Mouse (Mus musculus): Measurements from ENCODE around the gene Lman1l. TPM values are rescaled to one million over a fixed set of nuclear protein-coding genes. Genes with fewer than 3 reads are reported as not detected.

The Lman1l gene
- polyA plus RNA-seq, 2 experiments, result not detected

GRCm38 (mm10) chr9:57647286-57648108, 26.9 kb upstream of the Lman1l start:
- Histone ChIP-seq H3K9ac (replicated peaks) (no peak overlapping the region), H3K4me2 (ENCODE audit: low read depth) (no peak overlapping the region), H3K36me3 (replicated peaks; ENCODE audit: control insufficient read depth, insufficient read depth, low read depth) (no peaks in the 10 kb centered on the region), H3K4me3 (ENCODE audit: insufficient read depth in 1 of 2, low read depth in 2 of 2, low read length in 2 of 2) (no peak overlapping the region), H3K27ac (no peak overlapping the region), H3K27me3 (ENCODE audit: control insufficient read depth, insufficient read depth, low read length) (no peaks in the 10 kb centered on the region), H3K4me1 (replicated peaks; ENCODE audit: control insufficient read depth in 2 of 2, insufficient read depth in 2 of 2, low read length in 1 of 2) (peaks cover 21 to 48% of the 10 kb centered on the region in 2 experiments), H3K9me3 (ENCODE audit: control insufficient read depth, low read length) (no peaks in the 10 kb centered on the region)
- no peak for ATAC-seq (ENCODE audit: insufficient read depth)
- no peak for DNase-seq (ENCODE audit: low read depth in 3 of 3, low spot score in 3 of 3)
- WGBS (ENCODE audit: insufficient replicate concordance), result 18% methylated on average over 4 of the region's 4 CpGs
- TF ChIP-seq CTCF (IDR thresholded peaks at IDR 0.05; ENCODE audit: low read depth), result no peak

DNA sequence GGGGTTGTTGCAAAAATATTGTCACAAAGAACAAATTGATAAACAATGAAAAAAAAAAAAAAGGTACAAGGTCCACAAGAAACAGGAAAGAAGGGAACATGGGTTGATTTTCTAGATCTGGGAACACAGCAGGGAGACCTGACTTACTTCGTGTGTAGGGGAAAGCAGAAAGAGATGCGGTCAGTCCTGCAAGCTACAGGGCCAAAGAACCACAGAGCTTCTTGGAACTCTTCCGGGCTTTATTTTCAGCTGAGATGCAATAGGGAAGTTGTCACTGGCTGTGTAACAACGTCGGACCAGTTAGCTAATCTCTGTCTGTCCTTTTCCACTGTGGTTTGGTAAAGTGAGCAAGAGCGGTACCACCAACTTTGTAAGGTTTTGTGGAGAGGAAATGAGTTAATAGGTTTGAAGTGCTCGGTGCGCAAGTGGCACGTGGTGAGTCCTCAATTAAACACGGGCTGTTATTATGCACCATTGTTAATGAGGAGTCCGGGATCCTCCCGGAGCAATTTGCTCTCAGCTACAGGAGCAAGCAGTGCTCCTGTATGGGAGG, 26.1 kb upstream of the Lman1l start:
- no peaks in the 10 kb centered on the region for H3K36me3 ChIP-seq (replicated peaks; ENCODE audit: control insufficient read depth, insufficient read depth, low read depth)
- H3K9ac ChIP-seq (replicated peaks), result no peak overlapping the region
- no peak overlapping the region for H3K4me2 ChIP-seq (ENCODE audit: low read depth)
- DNase-seq (ENCODE audit: low read depth in 3 of 3, low spot score in 3 of 3) (no peak), ATAC-seq (ENCODE audit: insufficient read depth) (no peak)
- no peaks in the 10 kb centered on the region for H3K9me3 ChIP-seq (ENCODE audit: control insufficient read depth, low read length)
- H3K4me3 ChIP-seq (ENCODE audit: insufficient read depth in 1 of 2, low read depth in 2 of 2, low read length in 2 of 2), result no peak overlapping the region
- 16% methylated on average over 12 of the region's 12 CpGs for WGBS (ENCODE audit: insufficient replicate concordance)
- peaks cover 29 to 56% of the 10 kb centered on the region in 2 experiments for H3K4me1 ChIP-seq (replicated peaks; ENCODE audit: control insufficient read depth in 2 of 2, insufficient read depth in 2 of 2, low read length in 1 of 2)
- TF ChIP-seq EP300 (IDR thresholded peaks at IDR 0.05; ENCODE audit: low read depth), result no peak
- TF ChIP-seq CTCF (IDR thresholded peaks at IDR 0.05; ENCODE audit: low read depth), result no peak
- H3K27ac ChIP-seq, result no peak overlapping the region
- H3K27me3 ChIP-seq (ENCODE audit: control insufficient read depth, insufficient read depth, low read length), result no peaks in the 10 kb centered on the region

GRCm38 (mm10) chr9:57644944-57645893, 24.6 kb upstream of the Lman1l start:
- Histone ChIP-seq H3K9ac (replicated peaks) (peak overlapping the region; percentile 61), H3K27me3 (ENCODE audit: control insufficient read depth, insufficient read depth, low read length) (no peaks in the 10 kb centered on the region), H3K27ac (peak overlapping the region; percentile 19), H3K4me1 (replicated peaks; ENCODE audit: control insufficient read depth in 2 of 2, insufficient read depth in 2 of 2, low read length in 1 of 2) (peaks cover 43 to 61% of the 10 kb centered on the region in 2 experiments), H3K36me3 (replicated peaks; ENCODE audit: control insufficient read depth, insufficient read depth, low read depth) (no peaks in the 10 kb centered on the region), H3K4me3 (ENCODE audit: insufficient read depth in 1 of 2, low read depth in 2 of 2, low read length in 2 of 2) (peak overlapping the region; percentile 64 to 72), H3K9me3 (ENCODE audit: control insufficient read depth, low read length) (no peaks in the 10 kb centered on the region), H3K4me2 (ENCODE audit: low read depth) (peak overlapping the region; percentile 99)
- whole genome bisulfite sequencing (ENCODE audit: insufficient replicate concordance), result 0% methylated on average over 60 of the region's 85 CpGs
- DNase-seq (ENCODE audit: low read depth in 3 of 3, low spot score in 3 of 3) (peak; percentile 75 to 82 (median 77)), ATAC-seq (ENCODE audit: insufficient read depth) (peak; percentile 79)
- peak; percentile 88 for TF ChIP-seq CTCF (IDR thresholded peaks at IDR 0.05; ENCODE audit: low read depth)
- TF ChIP-seq EP300 (IDR thresholded peaks at IDR 0.05; ENCODE audit: low read depth), result no peak

DNA sequence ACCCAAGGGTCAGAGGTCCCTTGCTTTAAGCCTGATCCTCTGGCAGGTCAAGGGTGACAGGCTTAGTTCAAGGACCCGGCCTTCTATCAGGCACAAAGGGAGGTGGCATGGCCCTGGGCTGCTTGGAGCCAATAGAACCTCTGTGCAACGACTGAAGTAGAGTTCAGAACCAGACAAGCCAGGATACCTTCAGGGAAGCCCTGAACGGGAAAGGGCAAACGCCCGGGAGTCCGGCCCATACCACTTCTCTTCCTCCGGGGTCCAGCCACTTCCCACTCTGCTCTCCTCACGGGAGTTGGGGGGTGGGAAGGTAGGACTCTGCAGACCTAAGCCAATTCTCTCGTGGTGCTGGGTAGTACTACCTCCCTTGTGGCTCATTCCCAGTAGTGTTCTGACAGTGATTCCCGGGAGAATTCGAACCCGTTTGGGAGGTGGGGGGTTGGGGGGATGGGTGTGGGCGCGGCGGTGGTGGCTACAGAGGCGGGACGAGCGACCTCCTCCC, 23.9 kb upstream of the Lman1l start:
- Histone ChIP-seq H3K9ac (replicated peaks) (peak overlapping the region; percentile 61), H3K27ac (peak overlapping the region; percentile 19), H3K4me1 (replicated peaks; ENCODE audit: control insufficient read depth in 2 of 2, insufficient read depth in 2 of 2, low read length in 1 of 2) (peaks cover 51 to 69% of the 10 kb centered on the region in 2 experiments), H3K4me3 (ENCODE audit: insufficient read depth in 1 of 2, low read depth in 2 of 2, low read length in 2 of 2) (peak overlapping the region; percentile 64 to 72), H3K36me3 (replicated peaks; ENCODE audit: control insufficient read depth, insufficient read depth, low read depth) (no peaks in the 10 kb centered on the region), H3K9me3 (ENCODE audit: control insufficient read depth, low read length) (no peaks in the 10 kb centered on the region), H3K27me3 (ENCODE audit: control insufficient read depth, insufficient read depth, low read length) (no peaks in the 10 kb centered on the region), H3K4me2 (ENCODE audit: low read depth) (peak overlapping the region; percentile 99)
- WGBS (ENCODE audit: insufficient replicate concordance), result under 1% methylated on average over 18 of the region's 18 CpGs
- ATAC-seq (ENCODE audit: insufficient read depth) (no peak), DNase-seq (ENCODE audit: low read depth in 3 of 3, low spot score in 3 of 3) (no peak)
- TF ChIP-seq CTCF (IDR thresholded peaks at IDR 0.05; ENCODE audit: low read depth) (no peak), EP300 (IDR thresholded peaks at IDR 0.05; ENCODE audit: low read depth) (no peak)
